Mouse (Mus musculus): ENCODE data around the gene Marc2. TPM values are rescaled to one million over a fixed set of nuclear protein-coding genes. Genes with fewer than 3 reads are reported as not detected.

The Marc2 gene
- polyA plus RNA-seq, 1 experiment from 2014 or later, result 96.7 TPM

- Histone ChIP-seq H3K36me3 (replicated peaks) (no peaks in the 10 kb centered on the region), H3K4me2 (no peak overlapping the region), H3K27ac (no peak overlapping the region), H3K9ac (no peak overlapping the region), H3K4me1 (no peaks in the 10 kb centered on the region), H3K27me3 (replicated peaks) (no peaks in the 10 kb centered on the region), H3K9me3 (no peaks in the 10 kb centered on the region), H3K4me3 (no peak overlapping the region)
- 20% methylated on average over 27 of the region's 27 CpGs for WGBS
- no peak; the same call in 1 of the 2 replicates for ATAC-seq (replicated peaks)
These were observed 52.9 kb downstream of the Marc2 start for GRCm38 (mm10) chr1:184793163-184793876.

GRCm38 (mm10) chr1:184791109-184791508, 55.1 kb downstream of the Marc2 start:
- H3K9me3 ChIP-seq, result no peaks in the 10 kb centered on the region
- H3K9ac ChIP-seq, result no peak overlapping the region
- H3K4me2 ChIP-seq, result no peak overlapping the region
- H3K36me3 ChIP-seq (replicated peaks), result no peaks in the 10 kb centered on the region
- no peak overlapping the region for H3K4me3 ChIP-seq
- no peaks in the 10 kb centered on the region for H3K27me3 ChIP-seq (replicated peaks)
- H3K27ac ChIP-seq, result no peak overlapping the region
- ATAC-seq (replicated peaks), result no peak
- no peaks in the 10 kb centered on the region for H3K4me1 ChIP-seq
- WGBS, result 11% methylated on average over 2 of the region's 2 CpGs

GRCm38 (mm10) chr1:184786376-184787151, 59.7 kb downstream of the Marc2 start:
- Histone ChIP-seq H3K4me3 (no peak overlapping the region), H3K9ac (no peak overlapping the region), H3K27ac (no peak overlapping the region), H3K4me1 (no peaks in the 10 kb centered on the region), H3K4me2 (no peak overlapping the region), H3K27me3 (replicated peaks) (no peaks in the 10 kb centered on the region), H3K36me3 (replicated peaks) (no peaks in the 10 kb centered on the region), H3K9me3 (no peaks in the 10 kb centered on the region)
- ATAC-seq (replicated peaks), result no peak
- WGBS, result 69% methylated on average over 13 of the region's 13 CpGs

GRCm38 (mm10) chr1:184783641-184784040, 62.6 kb downstream of the Marc2 start:
- 69% methylated on average over 4 of the region's 4 CpGs for WGBS
- no peaks in the 10 kb centered on the region for H3K9me3 ChIP-seq
- no peaks in the 10 kb centered on the region for H3K4me1 ChIP-seq
- H3K36me3 ChIP-seq (replicated peaks), result no peaks in the 10 kb centered on the region
- H3K4me2 ChIP-seq, result no peak overlapping the region
- no peak overlapping the region for H3K27ac ChIP-seq
- no peak for ATAC-seq (replicated peaks)
- H3K9ac ChIP-seq, result no peak overlapping the region
- H3K27me3 ChIP-seq (replicated peaks), result no peaks in the 10 kb centered on the region
- H3K4me3 ChIP-seq, result no peak overlapping the region

- Histone ChIP-seq H3K27me3 (replicated peaks) (no peaks in the 10 kb centered on the region), H3K4me3 (no peak overlapping the region), H3K36me3 (replicated peaks) (no peaks in the 10 kb centered on the region), H3K4me2 (no peak overlapping the region), H3K4me1 (no peaks in the 10 kb centered on the region; the same call in 1 of the 2 replicates), H3K9ac (no peak overlapping the region), H3K9me3 (no peaks in the 10 kb centered on the region), H3K27ac (no peak overlapping the region)
- WGBS, result 81% methylated on average over 14 of the region's 14 CpGs
- ATAC-seq (replicated peaks), result no peak
These were observed 64.1 kb downstream of the Marc2 start for GRCm38 (mm10) chr1:184782161-184782513.

- Histone ChIP-seq H3K9ac (no peak overlapping the region), H3K4me1 (no peaks in the 10 kb centered on the region; the same call in 1 of the 2 replicates), H3K27me3 (replicated peaks) (no peaks in the 10 kb centered on the region), H3K27ac (no peak overlapping the region), H3K4me2 (no peak overlapping the region), H3K4me3 (no peak overlapping the region), H3K9me3 (no peaks in the 10 kb centered on the region), H3K36me3 (replicated peaks) (no peaks in the 10 kb centered on the region)
- ATAC-seq (replicated peaks), result no peak
- 81% methylated on average over 10 of the region's 10 CpGs for WGBS
These were observed 64.7 kb downstream of the Marc2 start for GRCm38 (mm10) chr1:184781286-184782160.

GRCm38 (mm10) chr1:184778157-184778556, 68.1 kb downstream of the Marc2 start:
- Histone ChIP-seq H3K4me1 (no peaks in the 10 kb centered on the region; the same call in 1 of the 2 replicates), H3K36me3 (replicated peaks) (no peaks in the 10 kb centered on the region), H3K4me2 (no peak overlapping the region), H3K27ac (no peak overlapping the region), H3K27me3 (replicated peaks) (no peaks in the 10 kb centered on the region), H3K4me3 (no peak overlapping the region), H3K9ac (no peak overlapping the region), H3K9me3 (no peaks in the 10 kb centered on the region)
- 90% methylated on average over 6 of the region's 6 CpGs for WGBS
- ATAC-seq (replicated peaks), result no peak

- Histone ChIP-seq H3K27ac (no peak overlapping the region), H3K9ac (no peak overlapping the region), H3K27me3 (replicated peaks) (no peaks in the 10 kb centered on the region), H3K4me1 (no peaks in the 10 kb centered on the region; the same call in 1 of the 2 replicates), H3K4me2 (no peak overlapping the region), H3K4me3 (no peak overlapping the region), H3K9me3 (no peaks in the 10 kb centered on the region), H3K36me3 (replicated peaks) (no peaks in the 10 kb centered on the region)
- ATAC-seq (replicated peaks), result no peak
- WGBS, result 30% methylated on average over 22 of the region's 22 CpGs
These were observed 69.0 kb downstream of the Marc2 start for GRCm38 (mm10) chr1:184777061-184777795.

- no peak overlapping the region for H3K27ac ChIP-seq
- H3K4me3 ChIP-seq, result no peak overlapping the region
- H3K27me3 ChIP-seq (replicated peaks), result no peaks in the 10 kb centered on the region
- ATAC-seq (replicated peaks), result no peak
- no peaks in the 10 kb centered on the region for H3K36me3 ChIP-seq (replicated peaks)
- H3K9ac ChIP-seq, result no peak overlapping the region
- 59% methylated on average over 9 of the region's 9 CpGs for WGBS
- H3K9me3 ChIP-seq, result no peaks in the 10 kb centered on the region
- no peak overlapping the region for H3K4me2 ChIP-seq
- peaks cover 8% of the 10 kb centered on the region for H3K4me1 ChIP-seq
These were observed 71.0 kb downstream of the Marc2 start for GRCm38 (mm10) chr1:184775289-184775688.

GRCm38 (mm10) chr1:184771891-184772249, 74.4 kb downstream of the Marc2 start:
- Histone ChIP-seq H3K27ac (no peak overlapping the region), H3K4me3 (no peak overlapping the region), H3K36me3 (replicated peaks) (no peaks in the 10 kb centered on the region), H3K4me2 (peak overlapping the region; percentile 27), H3K27me3 (replicated peaks) (no peaks in the 10 kb centered on the region), H3K4me1 (peaks cover 8% of the 10 kb centered on the region), H3K9me3 (no peaks in the 10 kb centered on the region), H3K9ac (no peak overlapping the region)
- WGBS, result 12% methylated on average over 9 of the region's 9 CpGs
- ATAC-seq (replicated peaks), result peak; percentile 30; the same call in 1 of the 2 replicates

GRCm38 (mm10) chr1:184771202-184771890, 74.9 kb downstream of the Marc2 start:
- WGBS, result 32% methylated on average over 18 of the region's 18 CpGs
- Histone ChIP-seq H3K9ac (no peak overlapping the region), H3K9me3 (no peaks in the 10 kb centered on the region), H3K4me3 (no peak overlapping the region), H3K27me3 (replicated peaks) (no peaks in the 10 kb centered on the region), H3K36me3 (replicated peaks) (no peaks in the 10 kb centered on the region), H3K4me1 (peaks cover 8% of the 10 kb centered on the region), H3K27ac (no peak overlapping the region), H3K4me2 (peak overlapping the region; percentile 27)
- ATAC-seq (replicated peaks), result peak; percentile 63

All from midbrain, embryonic 15.5 days (tissue).